Mouse (Mus musculus): ENCODE data around the gene Grem1.

Grem1 gene

DNA sequence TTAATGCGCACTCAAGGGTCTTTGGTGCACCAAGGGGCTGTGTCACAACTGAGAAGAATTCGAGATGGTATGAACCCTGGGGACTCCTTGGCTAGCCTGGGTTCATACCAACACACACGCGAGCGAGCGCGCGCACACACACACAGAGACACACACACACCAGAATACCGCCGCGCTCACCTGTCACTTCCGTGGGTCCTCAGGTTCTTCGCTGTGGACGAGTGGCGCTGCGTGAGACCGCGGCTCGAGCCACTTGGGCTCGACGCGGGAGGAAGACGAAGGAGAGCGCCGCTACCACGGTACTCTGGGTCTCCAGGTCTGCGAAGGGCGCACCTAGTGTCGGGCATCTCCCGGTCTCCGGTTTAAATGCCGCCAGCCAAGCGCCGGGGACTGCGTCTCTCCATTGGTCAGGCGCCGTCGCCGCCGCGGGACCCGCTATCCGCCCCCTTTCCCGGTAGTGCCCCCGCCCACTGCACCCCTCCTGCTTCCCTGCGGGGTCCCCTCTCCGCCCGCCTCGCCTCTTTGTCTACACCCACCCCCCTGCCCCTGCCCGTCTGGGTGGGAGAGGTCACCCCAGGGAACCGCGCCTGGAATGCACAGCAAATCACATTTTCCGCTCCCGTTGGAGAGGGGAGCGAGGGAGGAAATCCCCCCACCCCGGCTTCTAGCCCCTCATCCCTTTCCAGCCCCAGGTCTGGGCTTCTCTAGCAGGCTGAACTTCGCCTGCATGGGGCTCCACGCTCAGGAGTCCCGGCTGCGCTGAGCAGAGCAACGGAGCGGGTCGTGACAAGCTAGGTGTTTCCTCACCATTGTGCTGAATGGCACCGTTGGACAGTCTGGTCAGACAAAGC lies at the start of gene Grem1:
Gene Grem1 (minus strand): TSS at position 336 of the 851 bp plus-strand sequence.
- no peak for DNase-seq

DNA sequence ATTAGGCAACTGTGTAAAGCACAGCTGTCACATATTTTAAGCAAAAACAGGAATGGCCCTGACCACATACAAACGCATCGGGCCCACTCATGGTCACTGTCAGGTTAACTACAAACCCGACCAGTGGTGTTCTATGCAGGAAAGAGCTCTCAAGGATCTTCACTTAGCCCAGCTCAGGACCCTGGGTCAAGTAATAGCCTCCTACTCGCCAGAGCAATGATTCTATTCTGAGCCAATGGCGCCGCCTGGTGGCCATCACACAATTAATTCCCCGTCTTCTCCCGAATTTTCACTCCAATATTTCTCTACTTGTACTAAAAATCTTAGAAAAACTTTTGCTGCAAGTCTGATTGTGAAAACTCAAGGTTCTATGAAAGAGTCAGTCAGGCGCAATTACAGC lies 49.2 kb upstream of the Grem1 start:
- DNase-seq = peak; percentile 43 to 46

DNA sequence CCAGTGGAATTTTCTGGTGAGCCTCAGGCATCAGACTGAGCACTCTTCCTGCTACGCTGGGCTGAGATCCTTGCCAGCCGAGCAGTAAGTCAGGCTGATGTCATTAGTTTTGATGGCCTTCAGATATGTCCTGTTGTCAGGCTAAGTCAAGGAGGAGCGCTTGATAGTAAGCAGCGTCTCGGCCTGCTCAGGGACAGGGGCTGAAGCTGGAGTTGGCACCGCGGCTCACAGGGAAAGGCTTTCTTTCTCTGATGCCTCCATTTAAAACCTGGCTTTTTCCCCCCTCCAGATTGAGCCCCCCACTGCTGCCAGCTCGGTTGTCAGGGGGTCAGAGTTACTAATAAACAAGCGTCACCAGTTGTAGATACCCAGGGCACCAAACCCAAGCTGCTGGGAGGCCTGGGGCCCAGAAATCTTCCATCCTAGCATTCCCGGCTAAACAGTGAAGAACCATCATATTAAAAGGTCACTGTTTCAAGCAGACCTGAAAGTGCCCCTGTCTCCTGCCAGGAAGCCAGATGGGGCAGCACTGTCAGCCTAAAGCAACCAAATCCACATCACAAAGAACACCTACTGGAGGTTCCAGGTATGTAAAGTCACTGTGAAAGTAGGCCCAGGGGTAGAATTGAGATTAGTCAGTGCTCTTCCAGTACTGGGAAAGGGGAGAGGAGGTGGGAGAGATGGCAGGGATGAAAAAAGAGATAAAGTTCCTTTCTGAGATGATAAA lies 48.6 kb upstream of the Grem1 start:
- no peak for DNase-seq

DNA sequence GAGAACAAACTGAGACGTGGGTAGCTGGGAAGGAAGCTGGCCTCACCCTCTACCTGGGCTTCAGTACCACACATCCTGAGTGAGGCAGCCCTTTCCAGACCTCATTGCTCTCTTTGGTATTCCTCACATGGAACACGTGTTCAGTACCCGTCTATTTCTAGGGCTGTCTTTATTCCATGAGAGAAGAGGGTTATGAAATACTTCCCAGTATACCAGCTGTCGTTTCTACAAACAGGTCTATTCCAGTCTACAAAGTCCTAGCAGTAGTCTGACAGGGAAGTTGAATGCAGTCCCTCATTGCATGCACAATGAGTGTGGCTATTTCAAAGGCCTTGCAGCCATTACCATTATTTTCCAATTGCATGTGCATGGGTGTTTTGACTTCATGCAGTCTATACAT lies 47.3 kb upstream of the Grem1 start:
- DNase-seq = no peak

DNA sequence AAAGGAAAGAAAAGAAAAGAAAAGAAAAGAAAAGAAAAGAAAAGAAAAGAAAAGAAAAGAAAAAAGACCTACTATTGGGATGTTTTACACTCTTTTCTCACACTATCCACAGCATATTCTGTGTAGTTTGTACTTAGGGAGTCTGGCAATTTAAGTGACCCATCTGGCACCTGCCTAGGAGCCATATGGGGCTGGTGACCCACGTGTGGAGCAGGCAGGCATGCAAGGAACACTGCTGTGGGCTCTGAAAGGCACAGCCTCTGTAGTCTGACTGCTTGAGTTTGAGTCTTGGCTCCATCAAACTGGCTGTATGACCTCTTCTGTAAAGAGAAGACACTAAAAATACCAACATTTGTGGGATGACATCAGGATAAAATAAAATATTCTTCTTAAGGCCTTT lies 45.3 kb upstream of the Grem1 start:
- no peak for DNase-seq

DNA sequence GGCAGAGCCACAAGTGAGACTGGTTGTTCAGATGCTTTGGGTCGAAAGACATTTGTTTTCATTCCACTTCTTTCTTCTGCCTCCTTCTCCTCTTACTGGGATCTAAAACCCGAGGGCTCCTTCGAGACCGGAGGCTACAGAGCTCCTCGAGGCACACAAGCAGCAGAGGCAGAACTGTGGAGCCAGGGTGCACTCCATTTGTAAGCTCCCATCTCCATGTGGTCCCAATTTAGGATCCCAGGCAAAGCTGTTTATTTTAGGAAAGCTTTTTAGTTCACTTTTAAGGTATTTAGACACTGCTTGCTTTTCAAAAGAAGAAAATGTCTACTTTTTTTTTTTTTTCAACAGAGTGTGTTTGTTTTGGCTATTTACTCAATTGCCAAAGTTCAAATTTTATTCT lies 42.4 kb upstream of the Grem1 start:
- DNase-seq = no peak

DNA sequence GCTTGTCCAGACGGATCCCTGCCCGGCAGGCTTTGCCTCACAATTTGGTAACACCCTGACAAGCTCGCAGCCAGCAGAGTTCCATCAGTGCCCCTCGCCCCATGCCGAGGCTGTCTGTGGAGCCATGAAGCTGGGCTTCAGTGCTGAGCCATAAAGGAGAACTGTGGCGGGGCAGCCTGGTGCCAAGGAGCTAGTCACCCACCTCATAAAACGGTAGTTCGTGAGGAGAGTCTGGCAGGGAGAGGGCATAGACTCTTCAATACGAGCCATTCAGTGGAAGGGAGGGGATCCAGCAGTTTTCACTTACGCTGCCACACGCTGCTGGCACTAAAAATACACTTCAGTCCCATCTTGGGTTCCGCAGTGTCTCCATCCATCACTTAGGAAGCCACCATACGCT lies 40.2 kb upstream of the Grem1 start:
- no peak for DNase-seq

DNA sequence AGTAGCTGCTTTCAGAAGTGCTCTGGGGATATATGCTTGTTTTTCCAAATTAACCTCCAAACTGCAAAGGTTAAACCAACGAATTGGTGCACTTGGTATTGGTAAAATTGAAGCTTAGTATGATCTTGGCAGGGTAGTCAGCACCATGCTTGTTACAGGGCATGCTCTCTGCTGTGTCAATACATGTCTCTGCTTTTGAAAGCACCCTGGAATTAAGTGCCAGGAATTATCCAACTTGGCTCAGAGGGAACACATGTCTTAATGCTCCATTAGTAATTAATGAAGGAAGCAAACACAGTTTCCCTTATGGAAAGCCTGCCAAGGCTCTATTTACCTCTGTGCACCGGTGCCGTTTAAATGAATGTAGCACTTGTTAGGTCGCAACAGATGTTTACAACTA lies 36.7 kb upstream of the Grem1 start:
- no peak for DNase-seq

DNA sequence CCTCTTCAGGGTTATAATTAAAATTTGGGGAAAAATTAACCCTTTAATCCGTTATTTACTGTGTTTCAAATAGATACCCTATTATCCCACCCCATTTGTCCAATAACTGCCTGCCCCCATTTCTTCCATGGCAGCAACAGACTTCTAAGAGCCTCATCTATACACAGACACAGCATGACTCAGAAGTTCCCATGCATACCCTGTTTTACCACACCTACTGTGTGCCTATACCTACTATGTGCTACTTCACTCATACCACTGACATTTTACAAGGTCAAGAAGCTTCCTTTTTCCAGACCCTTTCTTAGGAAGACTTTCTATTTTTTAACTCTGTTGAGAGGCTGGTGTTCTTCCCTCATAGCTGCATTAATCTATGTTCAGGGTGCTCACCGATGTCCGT lies 35.1 kb upstream of the Grem1 start:
- no peak for DNase-seq

DNA sequence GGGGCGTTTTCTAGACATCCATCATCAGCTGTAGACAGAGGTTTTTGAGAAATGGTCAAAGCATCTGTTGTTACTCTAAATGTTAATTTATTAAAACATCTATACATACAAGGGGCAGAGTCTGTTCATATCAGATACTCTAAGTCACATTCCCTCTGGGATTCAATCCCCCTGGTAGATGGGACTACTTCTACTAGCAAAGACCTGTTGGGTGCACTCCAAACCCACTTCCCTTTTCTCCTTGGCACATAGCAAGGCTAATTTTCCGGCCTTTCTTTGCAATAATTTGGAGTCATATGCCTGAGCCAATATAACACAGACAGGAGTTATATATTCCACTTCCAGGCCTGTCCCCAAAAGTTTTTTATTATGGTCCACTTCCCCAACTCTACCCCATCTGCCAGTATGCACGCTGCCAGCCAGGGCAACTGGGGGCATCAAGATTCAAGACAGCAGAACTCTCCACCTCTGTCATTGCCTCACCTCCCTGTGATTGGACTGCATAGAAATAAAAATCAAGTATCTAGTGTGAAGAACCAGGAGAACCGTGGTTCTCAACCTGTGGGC lies 30.5 kb upstream of the Grem1 start:
- no peak for DNase-seq

DNA sequence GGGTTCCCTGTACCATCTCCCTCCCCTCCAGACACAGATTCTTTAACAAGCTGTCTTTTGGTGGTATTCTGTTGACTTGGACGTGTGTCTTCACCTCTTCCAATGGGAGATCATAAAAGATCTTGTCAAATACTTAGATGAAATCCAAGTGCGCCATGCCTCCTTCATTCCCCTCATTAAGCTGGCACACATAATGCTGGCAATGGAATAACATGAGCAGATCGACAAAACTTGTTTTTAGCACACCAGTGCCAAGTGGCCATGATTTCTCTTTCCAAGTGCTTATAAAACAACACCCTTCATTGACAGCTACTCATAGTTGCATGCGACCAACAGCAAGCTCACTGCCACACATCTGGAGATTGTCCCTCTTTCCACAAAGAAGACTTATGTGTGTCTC lies 29.4 kb upstream of the Grem1 start:
- no peak for DNase-seq

DNA sequence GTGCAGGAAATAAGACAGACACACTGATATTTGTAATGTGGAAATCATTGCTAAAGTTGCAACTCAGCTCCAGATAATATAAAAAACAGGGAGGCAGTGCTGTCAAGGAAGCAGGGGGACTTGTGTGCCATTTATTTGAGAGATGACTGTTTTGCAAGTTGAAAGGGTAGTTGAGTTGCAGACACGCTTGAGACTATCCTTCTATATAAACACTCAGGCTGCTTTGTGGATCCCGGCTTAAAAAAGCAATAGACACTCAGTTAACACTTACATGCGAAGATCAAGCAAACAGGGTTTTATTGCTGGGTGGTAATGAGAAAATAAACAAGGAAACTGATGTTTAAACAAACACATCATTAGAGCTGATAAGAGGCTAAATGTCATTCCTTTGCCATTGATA lies 26.4 kb upstream of the Grem1 start:
- DNase-seq = no peak

DNA sequence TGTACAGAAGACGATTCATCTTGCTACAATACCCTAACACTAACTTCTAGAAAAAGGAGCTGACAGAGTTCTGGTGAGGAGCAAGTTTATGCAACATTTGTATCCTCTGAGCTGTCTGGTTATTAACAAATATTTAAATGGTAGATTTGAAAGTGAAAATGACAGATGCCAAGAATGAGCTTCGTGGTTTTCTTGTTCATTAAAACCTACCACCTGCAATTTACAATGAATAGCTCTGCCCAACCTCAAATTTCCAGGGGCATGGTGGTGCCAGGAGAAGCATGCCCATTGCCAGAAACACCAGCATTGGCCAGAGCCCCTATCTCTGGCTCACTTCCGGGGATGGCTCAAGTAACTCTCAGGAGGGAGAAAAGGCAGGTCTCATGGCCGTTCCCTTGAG lies 23.1 kb upstream of the Grem1 start:
- DNase-seq = no peak

DNA sequence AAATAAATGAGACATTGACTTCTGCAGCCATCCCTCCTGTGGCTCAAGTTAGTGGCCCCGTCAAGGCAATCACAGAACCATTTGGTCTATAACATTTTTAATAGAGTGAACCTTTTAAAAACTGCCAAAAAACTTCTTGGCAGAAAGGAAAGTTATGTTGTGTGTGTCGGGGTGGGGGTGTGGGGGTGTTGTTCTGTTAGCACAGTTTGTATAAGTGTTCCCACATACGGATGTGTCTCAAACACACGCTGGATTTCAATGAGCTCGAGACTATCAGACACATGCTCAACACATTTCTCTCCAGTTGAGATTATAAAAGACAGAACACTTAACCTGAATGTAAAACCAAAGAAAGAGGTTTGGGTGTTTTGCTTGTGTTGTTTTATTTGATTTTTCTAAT lies 22.7 kb upstream of the Grem1 start:
- no peak for DNase-seq

DNA sequence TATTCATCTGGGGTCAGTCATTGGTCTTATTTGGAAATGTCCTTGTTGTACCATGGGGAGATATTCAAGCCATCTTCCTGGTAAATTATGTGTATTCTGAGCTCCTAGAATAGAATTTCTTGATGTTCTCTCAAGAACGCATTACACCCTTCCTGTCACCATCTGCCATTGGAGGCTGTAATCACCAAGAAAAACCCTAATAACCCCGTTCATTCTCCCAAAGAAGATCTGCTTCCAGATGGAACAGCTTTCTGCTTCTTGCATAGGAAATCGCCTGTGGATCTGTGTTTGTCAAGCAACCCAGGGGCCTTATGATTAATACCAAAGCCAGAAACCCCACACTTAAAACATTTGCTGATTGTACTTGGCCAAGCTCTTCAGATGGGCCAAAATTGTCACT lies 20.9 kb upstream of the Grem1 start:
- no peak for DNase-seq

DNA sequence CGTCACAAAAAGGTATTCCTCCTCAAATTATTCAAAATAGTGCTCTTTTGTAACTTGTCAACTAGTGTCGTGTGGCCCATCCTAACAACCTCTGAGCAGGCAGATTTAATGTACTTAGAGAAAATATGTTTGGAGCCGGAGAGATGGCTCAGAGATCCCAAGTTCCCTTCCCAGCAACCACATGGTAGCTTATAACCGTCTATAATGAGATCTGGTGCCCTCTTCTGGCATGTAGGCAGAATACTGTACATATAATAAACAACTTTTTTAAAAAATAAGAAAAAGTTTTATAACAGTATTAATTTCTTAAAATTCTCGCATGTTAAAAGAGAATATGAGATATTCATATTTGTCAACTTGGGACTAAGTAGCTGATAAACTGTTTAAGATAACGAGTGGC lies 19.6 kb upstream of the Grem1 start:
- DNase-seq = no peak

DNA sequence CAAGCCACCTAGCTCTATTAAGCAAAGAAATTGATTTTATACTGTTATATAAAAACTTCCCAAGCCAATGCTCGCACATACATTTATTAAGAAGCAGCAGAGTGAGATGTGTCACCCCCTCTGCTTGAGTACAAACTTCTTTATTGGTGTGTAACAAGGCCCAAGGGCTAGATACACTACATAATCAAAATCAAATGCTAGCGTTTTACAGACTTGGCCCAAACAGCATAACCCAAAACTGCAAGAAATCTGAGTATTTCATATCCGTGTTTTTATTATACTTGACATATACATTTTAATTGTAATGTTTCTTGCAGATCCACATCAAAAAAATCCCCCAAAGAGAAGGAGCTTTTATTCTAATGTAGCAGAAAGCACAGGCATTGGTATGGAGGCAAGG lies 17.9 kb upstream of the Grem1 start:
- no peak for DNase-seq

DNA sequence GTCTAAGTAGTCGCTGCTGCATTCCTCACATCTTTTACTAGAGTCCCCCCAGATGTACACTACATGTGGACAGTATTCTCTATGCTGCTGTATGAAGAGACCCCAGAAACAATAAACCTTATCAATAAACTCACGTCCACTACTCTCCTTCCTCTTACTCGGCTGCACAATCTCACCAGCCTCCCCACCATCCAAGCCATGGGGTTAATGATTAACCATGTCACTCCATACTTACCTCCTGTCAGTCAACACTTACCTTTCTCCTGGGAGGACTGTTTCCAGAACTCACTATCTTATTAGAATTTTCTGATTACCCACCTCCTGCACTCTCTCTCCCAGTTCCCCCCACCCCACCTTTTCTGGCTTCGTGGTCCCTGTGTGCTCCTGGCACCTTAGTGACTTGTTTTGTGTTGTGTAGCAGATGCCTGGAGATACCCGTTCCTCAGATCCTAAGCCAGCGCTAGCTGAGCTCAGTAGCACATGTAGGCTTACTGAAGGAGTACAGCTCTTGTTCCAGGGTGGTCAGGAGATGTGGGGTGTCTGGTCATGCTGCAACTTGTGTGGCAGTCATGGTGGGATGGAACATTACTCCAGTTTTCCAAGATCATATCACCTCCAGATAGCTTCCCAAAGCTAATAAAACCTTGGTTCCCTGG lies 15.8 kb upstream of the Grem1 start:
- DNase-seq = no peak

DNA sequence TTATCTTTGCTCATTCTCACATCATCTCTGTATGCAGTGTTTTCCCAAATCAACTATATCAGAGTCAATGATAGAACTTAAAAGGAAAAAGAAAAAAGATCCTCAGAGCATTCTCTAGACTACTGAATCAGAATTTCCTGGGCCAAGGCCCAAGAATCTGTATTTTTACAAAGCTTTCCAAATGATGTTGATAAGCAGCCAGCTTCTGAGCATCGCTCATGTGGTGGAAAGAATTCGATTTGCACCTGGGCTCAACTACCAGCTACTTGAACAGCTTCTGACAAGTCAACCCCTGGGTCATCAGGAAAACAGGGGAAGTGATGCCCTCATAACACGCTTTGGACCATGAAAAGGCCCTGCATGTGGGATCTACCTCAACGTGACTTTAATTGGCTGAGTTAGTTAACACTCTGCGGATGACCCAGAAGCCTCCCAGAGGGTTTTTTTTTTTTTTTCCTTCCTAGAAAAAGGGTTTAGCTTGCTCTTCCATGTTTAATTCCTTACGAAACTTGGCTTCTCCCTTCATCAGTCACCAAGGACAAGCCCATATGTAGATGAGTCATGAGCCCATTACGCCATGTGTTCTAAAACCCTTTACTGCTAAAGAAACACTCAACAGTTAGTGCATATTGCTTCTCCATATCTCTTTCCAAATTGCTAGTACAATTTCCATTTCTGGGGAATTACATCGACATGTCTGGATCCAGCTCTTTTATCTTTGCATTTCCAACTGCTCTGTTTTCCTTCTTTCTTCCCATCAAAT lies 10.3 kb upstream of the Grem1 start:
- DNase-seq = no peak

DNA sequence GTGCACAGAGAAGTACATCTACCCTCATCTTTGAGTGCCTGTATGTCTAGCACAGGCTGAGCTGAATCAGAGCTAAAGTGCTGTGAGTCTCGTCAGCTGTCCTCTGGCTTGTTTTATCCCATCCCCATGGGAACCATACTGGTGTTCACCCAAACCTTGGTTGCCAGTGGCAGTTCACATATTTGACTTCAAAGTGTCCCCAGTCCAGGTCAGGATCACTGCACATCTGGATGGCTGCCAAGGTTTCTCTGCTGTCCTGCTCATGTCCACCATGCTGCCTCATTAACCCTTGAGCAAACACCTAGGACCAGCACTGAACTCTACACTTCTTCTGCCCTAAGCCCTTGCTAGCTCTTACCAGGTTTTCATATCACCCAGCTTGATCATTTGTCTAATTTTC lies 7.4 kb upstream of the Grem1 start:
- DNase-seq = no peak

DNA sequence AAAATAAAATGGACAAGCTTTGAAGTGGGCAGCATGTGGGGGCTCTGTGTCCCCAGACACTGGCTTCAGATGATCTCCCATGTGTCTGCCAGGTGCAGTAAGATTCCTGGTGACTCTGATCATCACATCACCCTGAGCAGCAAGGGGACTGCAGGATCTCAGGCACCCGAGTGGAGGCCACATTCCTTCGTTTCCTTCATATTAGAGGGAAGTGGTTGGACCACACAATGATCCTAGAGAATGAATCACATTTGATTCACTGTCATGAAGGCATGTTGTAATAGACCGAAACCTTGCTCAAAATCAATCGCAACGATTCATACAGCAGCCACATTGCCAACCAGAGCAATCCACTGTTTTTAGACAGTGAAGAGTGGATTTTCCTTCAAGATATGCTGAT lies 6.5 kb upstream of the Grem1 start:
- no peak for DNase-seq

DNA sequence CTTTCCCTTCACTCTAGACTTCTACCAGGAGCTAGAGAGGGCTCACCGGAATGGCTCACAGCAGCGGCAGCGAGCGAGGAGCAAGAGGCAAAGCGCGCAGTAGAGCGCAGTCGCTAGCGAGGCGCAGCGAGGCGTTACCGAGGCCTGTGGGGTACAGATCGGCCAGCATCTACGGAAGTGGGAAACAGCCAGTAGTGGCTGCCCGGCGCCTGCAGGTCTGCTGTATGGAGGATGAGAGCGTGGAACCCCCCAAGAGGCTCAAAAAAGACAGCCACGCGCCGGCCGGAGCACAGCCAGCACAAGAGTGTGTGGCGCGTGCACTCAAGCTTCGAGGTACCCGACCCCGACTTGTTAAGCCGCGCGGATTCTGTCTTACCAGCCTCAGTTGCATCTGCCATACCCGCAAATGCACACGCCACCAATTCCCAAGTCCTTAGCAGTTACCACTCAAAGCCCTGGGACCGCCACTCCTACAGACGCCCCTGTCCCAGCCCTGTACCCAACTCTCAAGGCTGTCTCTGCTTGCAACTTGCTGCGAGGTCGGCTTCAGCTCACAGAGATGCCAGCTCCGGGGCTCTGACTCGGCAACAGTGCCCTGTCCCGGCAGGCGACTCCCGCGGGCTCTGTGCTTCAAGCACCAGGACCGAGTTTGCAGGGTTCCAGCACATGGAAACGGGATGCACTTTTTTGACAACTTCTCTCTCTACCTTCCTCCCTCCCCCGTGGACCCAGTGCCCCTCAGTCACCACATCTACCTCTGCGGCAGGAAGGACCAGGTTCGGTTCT lies 728 bp downstream of the Grem1 start:
- DNase-seq = no peak
